Mouse (Mus musculus): ENCODE measurements around the gene Col4a3bp. TPM values are rescaled to one million over a fixed set of nuclear protein-coding genes. Genes with fewer than 3 reads are reported as not detected.

Col4a3bp gene
- 9.6 and 11.1 TPM in 2 replicates for polyA plus RNA-seq (2015; fragmentation: Nextera tagmentation; extraction: Ambion mirVana)

GRCm38 (mm10) chr13:96542081-96542889 lies at the start of gene Col4a3bp, which contains the start of gene Polk:
Gene Col4a3bp (plus strand): TSS chr13:96542618.
Gene Polk (minus strand): TSS chr13:96542579.
- WGBS: under 1% methylated on average over 49 of the region's 50 CpGs
- H3K4me2 ChIP-seq: peak within 1 kb of the TSS; percentile 67
- peak; percentile 99 for ATAC-seq (ENCODE audit: borderline replicate concordance, extremely low read depth, low FRiP score, low TSS enrichment)

GRCm38 (mm10) chr13:96496630-96497029 lies 45.8 kb upstream of the Col4a3bp start:
- no peak overlapping the region for H3K4me3 ChIP-seq
- no peaks in the 10 kb centered on the region for H3K27me3 ChIP-seq
- no peaks in the 10 kb centered on the region for H3K9me3 ChIP-seq
- H3K9ac ChIP-seq: no peak overlapping the region
- WGBS: 76% methylated on average over 8 of the region's 8 CpGs
- no peak overlapping the region for H3K27ac ChIP-seq
- no peaks in the 10 kb centered on the region for H3K36me3 ChIP-seq
- no peaks in the 10 kb centered on the region for H3K4me1 ChIP-seq
- no peak overlapping the region for H3K4me2 ChIP-seq
- ATAC-seq (ENCODE audit: borderline replicate concordance, extremely low read depth, low FRiP score, low TSS enrichment): no peak

More at GRCm38 (mm10) chr13:96542081-96542889, at the start of gene Col4a3bp, which contains the start of gene Polk:
- Histone ChIP-seq H3K9ac (peak within 1 kb of the TSS; percentile 89), H3K36me3 (no peaks in the 10 kb centered on the region), H3K4me3 (peak within 1 kb of the TSS; percentile 95), H3K9me3 (no peaks in the 10 kb centered on the region), H3K27ac (peak within 1 kb of the TSS; percentile 89), H3K4me1 (peaks cover 11% of the 10 kb centered on the region), H3K27me3 (no peaks in the 10 kb centered on the region)

GRCm38 (mm10) chr13:96499891-96500290 lies 42.5 kb upstream of the Col4a3bp start:
- Histone ChIP-seq H3K36me3 (no peaks in the 10 kb centered on the region), H3K9ac (no peak overlapping the region), H3K4me1 (no peaks in the 10 kb centered on the region), H3K9me3 (no peaks in the 10 kb centered on the region), H3K4me2 (no peak overlapping the region), H3K27me3 (no peaks in the 10 kb centered on the region), H3K4me3 (no peak overlapping the region), H3K27ac (no peak overlapping the region)
- 87% methylated on average over 2 of the region's 2 CpGs for WGBS
- ATAC-seq (ENCODE audit: borderline replicate concordance, extremely low read depth, low FRiP score, low TSS enrichment): no peak

GRCm38 (mm10) chr13:96505661-96506060 lies 36.8 kb upstream of the Col4a3bp start:
- Histone ChIP-seq H3K36me3 (no peaks in the 10 kb centered on the region), H3K9me3 (no peaks in the 10 kb centered on the region), H3K4me1 (peaks cover 6% of the 10 kb centered on the region; the same call in 1 of the 2 replicates), H3K4me3 (no peak overlapping the region), H3K4me2 (no peak overlapping the region), H3K27ac (no peak overlapping the region), H3K27me3 (0 out of 2 replicates have a peak, but pooled peaks cover 3% of the 10 kb centered on the region), H3K9ac (no peak overlapping the region)
- 43% methylated on average over 4 of the region's 4 CpGs for WGBS
- no peak for ATAC-seq (ENCODE audit: borderline replicate concordance, extremely low read depth, low FRiP score, low TSS enrichment)

- H3K4me1 ChIP-seq: peaks cover 8% of the 10 kb centered on the region
- no peak overlapping the region for H3K9ac ChIP-seq
- H3K27me3 ChIP-seq: 0 out of 2 replicates have a peak, but pooled peaks cover 3% of the 10 kb centered on the region
- ATAC-seq (ENCODE audit: borderline replicate concordance, extremely low read depth, low FRiP score, low TSS enrichment): no peak
- no peaks in the 10 kb centered on the region for H3K36me3 ChIP-seq
- H3K9me3 ChIP-seq: no peaks in the 10 kb centered on the region
- 66% methylated on average over 6 of the region's 6 CpGs for WGBS
- no peak overlapping the region for H3K4me2 ChIP-seq
- no peak overlapping the region for H3K27ac ChIP-seq
- H3K4me3 ChIP-seq: no peak overlapping the region
Observed at GRCm38 (mm10) chr13:96506313-96506712, 36.1 kb upstream of the Col4a3bp start.

- peak; percentile 35; the same call in 1 of the 2 replicates for ATAC-seq (ENCODE audit: borderline replicate concordance, extremely low read depth, low FRiP score, low TSS enrichment)
- WGBS: 62% methylated on average over 4 of the region's 4 CpGs
Observed at GRCm38 (mm10) chr13:96507541-96507940, 34.9 kb upstream of the Col4a3bp start.

GRCm38 (mm10) chr13:96510635-96511034 lies 31.8 kb upstream of the Col4a3bp start:
- no peak for ATAC-seq (ENCODE audit: borderline replicate concordance, extremely low read depth, low FRiP score, low TSS enrichment)
- Histone ChIP-seq H3K4me1 (peaks cover 25% of the 10 kb centered on the region), H3K27me3 (0 out of 2 replicates have a peak, but pooled peaks cover 3% of the 10 kb centered on the region), H3K9ac (no peak overlapping the region), H3K27ac (no peak overlapping the region), H3K4me2 (no peak overlapping the region), H3K36me3 (no peaks in the 10 kb centered on the region), H3K9me3 (no peaks in the 10 kb centered on the region), H3K4me3 (no peak overlapping the region)
- 79% methylated on average over 13 of the region's 13 CpGs for WGBS

More at GRCm38 (mm10) chr13:96507541-96507940, 34.9 kb upstream of the Col4a3bp start:
- Histone ChIP-seq H3K4me1 (peaks cover 18% of the 10 kb centered on the region), H3K9ac (no peak overlapping the region), H3K4me3 (no peak overlapping the region), H3K9me3 (no peaks in the 10 kb centered on the region), H3K4me2 (no peak overlapping the region), H3K27ac (no peak overlapping the region), H3K36me3 (no peaks in the 10 kb centered on the region), H3K27me3 (0 out of 2 replicates have a peak, but pooled peaks cover 3% of the 10 kb centered on the region)

GRCm38 (mm10) chr13:96511262-96511661 lies 31.2 kb upstream of the Col4a3bp start:
- no peaks in the 10 kb centered on the region for H3K36me3 ChIP-seq
- H3K9me3 ChIP-seq: no peaks in the 10 kb centered on the region
- H3K27ac ChIP-seq: no peak overlapping the region
- peaks cover 25% of the 10 kb centered on the region for H3K4me1 ChIP-seq
- no peak overlapping the region for H3K4me2 ChIP-seq
- no peak overlapping the region for H3K9ac ChIP-seq
- 59% methylated on average over 1 of the region's 1 CpGs for WGBS
- 0 out of 2 replicates have a peak, but pooled peaks cover 3% of the 10 kb centered on the region for H3K27me3 ChIP-seq
- no peak for ATAC-seq (ENCODE audit: borderline replicate concordance, extremely low read depth, low FRiP score, low TSS enrichment)
- H3K4me3 ChIP-seq: no peak overlapping the region

GRCm38 (mm10) chr13:96511893-96512292 lies 30.5 kb upstream of the Col4a3bp start:
- H3K4me3 ChIP-seq: no peak overlapping the region
- H3K4me2 ChIP-seq: no peak overlapping the region
- 30% methylated on average over 5 of the region's 5 CpGs for WGBS
- H3K4me1 ChIP-seq: peaks cover 27% of the 10 kb centered on the region
- H3K36me3 ChIP-seq: no peaks in the 10 kb centered on the region
- H3K27ac ChIP-seq: no peak overlapping the region
- 0 out of 2 replicates have a peak, but pooled peaks cover 3% of the 10 kb centered on the region for H3K27me3 ChIP-seq
- H3K9me3 ChIP-seq: no peaks in the 10 kb centered on the region
- no peak for ATAC-seq (ENCODE audit: borderline replicate concordance, extremely low read depth, low FRiP score, low TSS enrichment)
- H3K9ac ChIP-seq: no peak overlapping the region

- no peaks in the 10 kb centered on the region for H3K9me3 ChIP-seq
- peak; percentile 79; the same call in 1 of the 2 replicates for ATAC-seq (ENCODE audit: borderline replicate concordance, extremely low read depth, low FRiP score, low TSS enrichment)
- WGBS: 40% methylated on average over 5 of the region's 5 CpGs
Observed at GRCm38 (mm10) chr13:96514154-96514942, 28.1 kb upstream of the Col4a3bp start.

GRCm38 (mm10) chr13:96516249-96516648 lies 26.2 kb upstream of the Col4a3bp start:
- no peak overlapping the region for H3K9ac ChIP-seq
- no peaks in the 10 kb centered on the region for H3K36me3 ChIP-seq
- peaks cover 23% of the 10 kb centered on the region; the same call in 1 of the 2 replicates for H3K4me1 ChIP-seq
- no peak overlapping the region for H3K27ac ChIP-seq
- H3K4me2 ChIP-seq: no peak overlapping the region
- 94% methylated on average over 9 of the region's 9 CpGs for WGBS
- no peaks in the 10 kb centered on the region for H3K27me3 ChIP-seq
- H3K4me3 ChIP-seq: no peak overlapping the region
- H3K9me3 ChIP-seq: no peaks in the 10 kb centered on the region
- no peak for ATAC-seq (ENCODE audit: borderline replicate concordance, extremely low read depth, low FRiP score, low TSS enrichment)

More at GRCm38 (mm10) chr13:96514154-96514942, 28.1 kb upstream of the Col4a3bp start:
- 0 out of 2 replicates have a peak, but pooled peaks cover under 1% of the 10 kb centered on the region for H3K27me3 ChIP-seq
- H3K27ac ChIP-seq: peak overlapping the region; percentile 47; the same call in 1 of the 2 replicates
- no peak overlapping the region for H3K4me3 ChIP-seq
- no peak overlapping the region for H3K4me2 ChIP-seq
- H3K36me3 ChIP-seq: no peaks in the 10 kb centered on the region
- H3K4me1 ChIP-seq: peaks cover 25% of the 10 kb centered on the region; the same call in 1 of the 2 replicates
- no peak overlapping the region for H3K9ac ChIP-seq

Data from lung, embryonic 15.5 days (tissue).